Mouse (Mus musculus) liver, embryonic 14.5 days (tissue): ENCODE results near the gene Acsbg1.

Experiments used
- CTCF ChIP-seq: IDR thresholded peaks from 2 replicates; pipeline ENCODE4 v1.5.1; 2016; ENCODE audit warnings: antibody characterized with exemption, low read depth, control low read depth
- EP300 ChIP-seq: IDR thresholded peaks from 2 replicates; pipeline ENCODE4 v1.6.1; 2016; ENCODE audit warnings: antibody characterized with exemption, low read depth

- TF ChIP-seq CTCF: no peak
- TF ChIP-seq EP300: no peak
Measured at GRCm38 (mm10) chr9:54587863-54588262, 73.8 kb downstream of the Acsbg1 start.
